Mouse (Mus musculus): ENCODE measurements around the gene Spag16. TPM values are rescaled to one million over a fixed set of nuclear protein-coding genes. Genes with fewer than 3 reads are reported as not detected.

Spag16 gene
- total RNA-seq, 2 experiments from 2014 or later: 0.46 to 0.56 TPM

DNA sequence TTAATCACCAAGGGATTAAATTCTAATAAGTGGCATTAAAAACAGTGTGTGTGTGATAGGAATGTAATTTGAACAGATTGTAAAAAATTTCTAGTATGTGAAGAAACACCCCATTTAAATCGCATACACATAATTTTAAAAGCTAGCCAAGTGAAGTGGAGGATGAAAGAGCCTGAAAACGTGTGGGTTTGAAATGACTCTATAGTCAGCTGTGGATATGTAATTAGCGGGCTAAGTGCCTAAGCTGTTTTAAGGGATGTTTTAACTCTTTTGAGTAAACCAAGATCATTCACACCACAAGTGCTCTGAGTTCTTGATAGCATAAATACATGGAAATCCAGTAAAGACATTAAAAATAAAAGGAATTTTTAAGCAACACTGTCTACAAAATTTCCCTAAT is 524.6 kb downstream of the Spag16 start:
- Histone ChIP-seq H3K27ac (no peak overlapping the region), H3K4me3 (no peak overlapping the region)
- no peak for DNase-seq (ENCODE audit: low spot score in 2 of 2)
- TF ChIP-seq CTCF (conservative IDR thresholded peaks at IDR 0.05): no peak

DNA sequence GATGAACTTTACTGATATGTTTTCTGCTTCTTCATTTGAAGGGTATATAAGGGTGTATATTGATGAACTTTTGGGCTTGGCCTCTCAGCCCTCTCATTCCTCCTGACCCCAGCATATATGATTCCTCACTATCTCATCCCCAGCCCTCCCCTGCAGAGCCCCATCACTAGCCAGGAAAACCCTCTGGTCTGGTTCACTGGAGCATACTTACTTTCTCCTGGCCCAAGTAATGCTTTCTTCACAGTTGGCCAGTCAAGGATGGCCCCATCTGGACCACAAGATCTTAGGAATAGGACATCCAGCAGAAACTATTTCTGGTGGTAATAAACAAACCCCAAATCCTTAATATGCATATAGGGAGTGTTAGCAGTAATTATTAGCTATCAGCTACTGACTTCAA is 527.2 kb downstream of the Spag16 start:
- no peak for DNase-seq (ENCODE audit: low spot score in 2 of 2)
- no peak overlapping the region for H3K4me3 ChIP-seq
- no peak overlapping the region for H3K27ac ChIP-seq
- no peak for TF ChIP-seq CTCF (conservative IDR thresholded peaks at IDR 0.05)

DNA sequence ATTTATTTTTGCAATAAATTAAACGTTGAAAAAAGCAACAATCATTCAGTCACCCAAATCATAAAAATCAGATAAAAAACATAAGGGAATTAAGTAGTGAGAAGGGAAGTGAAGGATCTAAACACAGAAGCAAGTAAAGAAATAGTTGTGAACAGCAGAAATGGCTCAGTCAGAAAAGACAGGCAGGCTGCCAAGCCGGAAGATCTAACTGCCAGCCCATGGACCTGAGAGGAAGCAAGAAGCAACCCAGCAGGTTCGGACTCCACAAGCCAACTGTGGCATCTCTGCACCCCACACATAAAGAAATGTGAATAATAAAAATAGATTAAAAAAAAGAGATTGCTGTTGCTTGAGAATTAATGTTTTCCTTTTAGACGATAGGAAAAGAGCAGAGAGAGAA is 545.0 kb downstream of the Spag16 start:
- Histone ChIP-seq H3K4me3 (no peak overlapping the region), H3K27ac (no peak overlapping the region)
- TF ChIP-seq CTCF (conservative IDR thresholded peaks at IDR 0.05): no peak
- no peak for DNase-seq (ENCODE audit: low spot score in 2 of 2)

DNA sequence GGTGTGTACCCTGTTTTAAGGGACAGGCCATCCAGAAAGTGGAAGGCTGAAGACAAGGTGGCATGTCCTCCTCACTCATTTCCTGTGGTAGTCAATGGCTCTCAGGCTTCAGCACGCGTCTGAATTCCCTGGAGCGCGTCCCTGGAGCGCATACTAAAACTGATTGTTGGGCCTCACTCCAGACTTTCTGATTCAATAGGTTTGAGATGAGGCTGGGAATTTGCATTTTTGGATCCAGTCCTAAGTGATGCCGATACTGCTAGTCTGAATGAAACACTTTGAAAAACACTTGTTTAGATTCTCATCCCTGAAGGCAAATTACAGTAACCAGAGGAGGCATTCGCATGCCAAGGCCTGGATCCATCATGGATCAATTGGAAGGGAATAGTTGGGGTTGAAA is 553.3 kb downstream of the Spag16 start:
- TF ChIP-seq CTCF (conservative IDR thresholded peaks at IDR 0.05): no peak
- peak in 1 of 2 experiments; percentile 7 for DNase-seq (ENCODE audit: low spot score in 2 of 2)
- Histone ChIP-seq H3K4me3 (no peak overlapping the region), H3K27ac (no peak overlapping the region)

DNA sequence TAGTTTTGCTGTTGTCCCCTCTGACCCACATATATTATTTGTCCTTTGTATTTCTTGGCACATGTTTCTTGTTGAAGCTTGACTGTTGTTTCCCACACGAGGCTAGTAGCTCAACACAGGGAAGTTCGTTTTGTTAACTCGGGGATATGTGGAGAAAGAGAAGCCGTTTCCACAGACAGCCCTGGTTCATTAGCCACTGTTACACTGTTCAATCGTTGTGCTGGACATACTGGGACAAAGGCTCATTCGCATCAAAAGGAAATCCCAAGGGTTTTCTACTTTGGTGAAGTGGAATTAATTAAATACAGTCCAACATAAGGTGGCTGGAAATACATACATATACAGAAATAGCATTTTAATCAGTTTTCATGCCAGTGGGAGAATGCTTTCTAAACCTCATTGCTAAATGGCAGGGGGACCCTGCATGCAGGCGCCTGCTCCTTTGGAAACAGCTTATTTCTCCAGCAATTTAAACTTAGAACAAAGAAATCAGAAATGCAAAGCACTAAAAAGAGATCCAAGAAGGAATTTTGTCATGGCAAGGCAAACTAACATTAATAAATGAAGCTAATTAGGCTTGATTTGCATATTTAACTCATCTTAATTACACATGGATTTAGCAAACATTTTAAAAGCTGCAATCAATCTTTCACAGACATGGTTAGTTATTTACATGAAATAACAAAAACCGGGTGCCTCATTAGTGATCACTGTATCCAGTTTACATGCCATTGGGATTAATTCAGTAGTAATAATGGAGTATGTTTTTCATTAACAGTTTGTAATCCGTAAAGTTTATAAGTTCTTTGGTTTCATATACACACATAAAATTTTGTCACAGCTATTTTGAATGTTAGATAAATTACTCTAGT is 615.7 kb downstream of the Spag16 start:
- Histone ChIP-seq H3K4me3 (no peak overlapping the region), H3K27ac (no peak overlapping the region)
- DNase-seq (ENCODE audit: low spot score in 2 of 2): no peak
- TF ChIP-seq CTCF (conservative IDR thresholded peaks at IDR 0.05): no peak

DNA sequence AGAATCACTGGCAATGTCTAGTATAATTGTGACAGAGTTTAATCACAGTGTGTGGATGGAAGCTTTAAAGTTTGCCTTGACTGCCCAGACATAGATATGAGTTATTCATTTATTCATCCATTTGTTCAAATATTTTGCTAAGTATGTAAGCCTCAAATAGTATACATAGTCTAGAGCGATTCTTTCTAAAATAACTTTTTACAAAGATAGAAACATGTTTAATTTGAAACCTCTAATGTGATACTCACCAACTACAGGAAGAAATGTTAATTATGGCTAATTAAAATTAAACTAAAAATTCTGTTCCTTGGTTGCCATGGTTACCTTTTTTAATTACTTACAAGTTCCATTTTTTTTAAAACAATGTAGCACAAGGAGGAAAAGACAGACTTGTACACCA is 653.1 kb downstream of the Spag16 start:
- no peak overlapping the region for H3K27ac ChIP-seq
- no peak overlapping the region for H3K4me3 ChIP-seq
- TF ChIP-seq CTCF (conservative IDR thresholded peaks at IDR 0.05): no peak
- no peak for DNase-seq (ENCODE audit: low spot score in 2 of 2)

DNA sequence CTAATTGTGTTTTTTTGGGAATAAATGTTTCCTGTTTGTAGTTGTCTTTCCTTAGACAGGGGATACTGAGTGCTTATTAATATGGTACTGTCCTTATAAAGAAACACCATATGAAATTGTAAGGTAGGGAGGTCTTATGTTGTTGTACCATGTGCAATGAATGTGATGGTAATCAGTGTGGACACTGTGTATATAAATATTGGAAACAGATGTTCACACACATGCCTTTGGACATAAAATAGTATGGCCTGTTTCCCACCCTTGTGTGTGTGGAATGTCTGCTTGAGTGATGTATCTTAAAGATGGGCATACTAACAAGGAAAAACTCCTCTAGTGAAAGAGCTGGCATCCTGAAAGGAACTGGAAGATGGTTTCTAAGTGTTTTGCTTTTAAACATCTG is 692.1 kb downstream of the Spag16 start:
- DNase-seq (ENCODE audit: low spot score in 2 of 2): no peak
- no peak overlapping the region for H3K27ac ChIP-seq
- TF ChIP-seq CTCF (conservative IDR thresholded peaks at IDR 0.05): no peak
- no peak overlapping the region for H3K4me3 ChIP-seq

DNA sequence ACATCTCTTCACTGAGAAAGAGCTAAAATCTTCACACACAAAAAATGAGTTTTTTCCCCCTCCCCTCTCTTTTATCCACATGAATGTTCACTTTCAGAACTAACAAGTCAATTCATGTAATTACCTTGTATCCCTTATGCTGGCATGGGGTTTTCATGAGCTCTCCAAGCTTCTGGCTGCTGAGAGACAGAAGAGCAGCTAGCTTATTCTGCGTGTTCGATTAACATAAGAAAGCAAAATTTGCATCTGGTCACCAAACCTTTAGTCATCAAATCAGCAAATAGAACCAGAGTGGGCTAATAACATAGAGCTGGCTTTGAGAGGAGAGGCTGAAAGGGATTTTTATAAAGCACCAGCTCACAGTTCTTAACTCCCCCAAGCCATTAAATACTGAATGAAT is 700.4 kb downstream of the Spag16 start:
- no peak for TF ChIP-seq CTCF (conservative IDR thresholded peaks at IDR 0.05)
- Histone ChIP-seq H3K27ac (no peak overlapping the region), H3K4me3 (no peak overlapping the region)
- no peak for DNase-seq (ENCODE audit: low spot score in 2 of 2)

DNA sequence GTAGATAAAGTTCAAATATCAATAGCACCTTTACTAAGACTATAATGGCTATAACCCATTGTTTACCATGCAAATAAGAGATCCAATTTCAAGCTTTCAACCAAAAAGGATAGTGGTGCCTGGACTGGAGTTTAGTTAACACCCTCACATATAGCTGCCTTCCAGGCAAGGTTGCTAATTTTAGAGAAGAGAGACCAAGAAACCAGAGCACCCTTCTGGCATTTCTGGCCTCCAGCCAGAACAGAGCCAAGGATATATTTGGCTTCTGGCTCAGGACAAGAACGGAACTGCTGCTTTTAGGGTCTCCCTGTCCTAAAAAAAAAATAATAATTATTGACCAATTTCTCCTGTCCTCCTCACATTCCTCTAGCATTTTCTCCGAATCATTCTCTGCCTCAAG is 703.0 kb downstream of the Spag16 start:
- no peak for TF ChIP-seq CTCF (conservative IDR thresholded peaks at IDR 0.05)
- Histone ChIP-seq H3K4me3 (no peak overlapping the region), H3K27ac (no peak overlapping the region)
- DNase-seq (ENCODE audit: low spot score in 2 of 2): no peak

DNA sequence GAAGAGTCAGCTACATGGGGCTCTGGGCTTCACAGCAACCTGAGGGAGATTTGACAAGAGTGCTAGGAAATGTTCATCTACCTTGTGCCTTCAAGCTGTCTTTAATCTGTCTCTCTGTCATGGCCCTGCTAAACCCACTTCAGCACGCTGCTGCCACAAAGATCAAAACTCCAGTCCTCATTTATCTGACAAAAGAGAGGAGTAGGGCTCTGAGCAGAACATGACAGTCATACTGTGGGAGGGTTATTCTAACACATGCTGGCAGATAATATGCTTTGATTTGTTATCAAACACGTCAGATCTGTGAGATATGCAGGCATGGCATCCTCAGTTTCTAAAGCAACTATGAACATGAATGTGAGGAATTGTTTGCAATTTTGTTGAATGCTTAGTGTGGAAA is 725.1 kb downstream of the Spag16 start:
- TF ChIP-seq CTCF (conservative IDR thresholded peaks at IDR 0.05): no peak
- H3K4me3 ChIP-seq: no peak overlapping the region

DNA sequence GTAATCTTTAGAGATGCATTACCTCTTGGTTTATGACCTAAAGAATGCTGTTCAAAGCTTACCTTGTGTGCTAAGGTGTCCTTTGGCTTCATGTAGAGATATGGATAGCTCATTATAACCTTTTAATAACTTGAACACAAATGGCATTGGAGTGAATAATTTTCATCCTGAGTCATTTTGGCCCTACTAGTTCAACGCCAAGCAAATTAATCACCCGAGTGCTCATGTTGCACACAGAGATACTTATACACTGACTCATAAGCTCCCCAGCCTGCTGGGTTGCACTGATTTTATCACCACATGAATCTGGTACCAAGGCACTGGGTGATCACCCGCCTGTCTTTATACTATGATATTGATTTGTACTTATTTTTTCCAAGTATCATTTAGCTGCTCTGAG is 795.0 kb downstream of the Spag16 start:
- H3K4me3 ChIP-seq: no peak overlapping the region
- DNase-seq (ENCODE audit: low spot score in 2 of 2): no peak
- H3K27ac ChIP-seq: no peak overlapping the region
- no peak for TF ChIP-seq CTCF (conservative IDR thresholded peaks at IDR 0.05)

More for the DNA sequence above, 725.1 kb downstream of the Spag16 start:
- no peak for DNase-seq (ENCODE audit: low spot score in 2 of 2)
- H3K27ac ChIP-seq: no peak overlapping the region

DNA sequence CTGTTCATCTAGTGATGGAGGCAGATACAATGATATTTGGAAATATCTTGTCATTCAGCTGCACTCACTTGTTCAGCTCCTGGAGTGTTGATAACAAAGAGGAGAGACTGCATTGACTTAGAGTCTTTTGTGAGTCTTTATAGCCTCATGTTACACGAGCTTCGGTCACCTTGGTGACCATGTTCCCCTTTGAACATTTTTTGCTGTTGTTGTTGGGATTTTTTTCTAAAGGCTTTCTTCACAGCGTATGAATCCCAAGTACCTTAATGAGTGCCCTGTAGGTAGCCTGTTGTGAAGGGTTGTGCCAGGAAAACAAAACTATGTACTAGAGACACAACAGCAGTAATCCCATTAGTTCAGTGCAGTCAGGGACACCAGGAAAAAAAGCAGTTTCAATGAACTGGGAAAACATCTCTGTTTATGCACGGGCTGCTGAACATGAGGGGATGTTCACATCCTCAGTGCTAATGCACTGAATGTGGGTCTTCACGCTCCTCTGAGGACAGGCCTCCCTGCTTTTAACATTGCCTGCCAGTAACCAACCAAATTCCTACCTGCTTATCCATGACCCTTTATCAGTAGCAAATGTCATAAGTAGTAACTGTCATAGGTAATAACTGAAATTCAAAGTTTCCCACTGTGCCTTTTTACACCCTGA is 798.2 kb downstream of the Spag16 start:
- Histone ChIP-seq H3K4me3 (no peak overlapping the region), H3K27ac (no peak overlapping the region)
- TF ChIP-seq CTCF (conservative IDR thresholded peaks at IDR 0.05): no peak
- no peak for DNase-seq (ENCODE audit: low spot score in 2 of 2)

DNA sequence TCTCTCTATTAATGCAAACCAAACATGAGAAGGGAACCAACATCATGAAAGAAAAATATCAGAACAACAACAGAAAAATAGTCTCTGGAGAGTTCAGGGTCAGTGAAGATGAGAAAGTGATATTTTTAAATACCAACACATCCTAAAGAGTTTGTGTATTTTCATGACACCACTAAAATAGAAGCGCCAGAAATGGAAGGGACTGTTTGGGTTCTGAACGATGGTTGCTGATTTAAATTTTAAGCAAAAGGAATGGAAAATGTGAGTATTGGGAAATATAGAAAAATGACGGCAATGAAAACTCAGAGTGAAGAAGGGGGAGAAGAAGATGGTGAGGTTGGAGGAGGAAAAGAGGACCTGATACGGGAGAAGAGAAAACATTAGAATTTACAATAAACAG is 825.9 kb downstream of the Spag16 start:
- no peak for TF ChIP-seq CTCF (conservative IDR thresholded peaks at IDR 0.05)
- H3K4me3 ChIP-seq: no peak overlapping the region
- H3K27ac ChIP-seq: no peak overlapping the region
- DNase-seq (ENCODE audit: low spot score in 2 of 2): no peak

DNA sequence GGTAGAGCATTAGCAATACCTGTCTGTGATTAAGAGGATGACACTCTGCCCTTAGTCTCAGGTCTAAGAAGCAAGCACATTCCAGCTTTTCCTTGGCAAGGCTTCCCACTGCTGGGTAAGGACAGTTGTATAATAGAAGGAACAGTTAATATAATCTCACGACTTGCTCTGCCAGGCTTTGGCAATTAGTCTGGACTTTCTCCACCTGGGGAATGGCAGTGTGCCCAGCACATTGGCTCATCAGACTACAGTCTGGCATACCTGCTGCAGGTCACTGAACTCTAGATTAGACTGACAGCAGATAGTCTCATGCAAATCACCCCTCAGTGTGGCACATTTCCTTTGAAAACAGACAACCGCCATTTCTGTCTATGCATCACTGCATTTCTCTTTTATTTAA is 865.8 kb downstream of the Spag16 start:
- DNase-seq (ENCODE audit: low spot score in 2 of 2): no peak
- no peak overlapping the region for H3K4me3 ChIP-seq

More for the DNA sequence above, 865.8 kb downstream of the Spag16 start:
- TF ChIP-seq CTCF (conservative IDR thresholded peaks at IDR 0.05): no peak
- no peak overlapping the region for H3K27ac ChIP-seq
